Mouse (Mus musculus) kidney, postnatal 0 days (tissue): ENCODE results near the gene Ndufb10. TPM values are rescaled to one million over a fixed set of nuclear protein-coding genes. Genes with fewer than 3 reads are reported as not detected.

Experiments
- ATAC-seq: fragments of 200-750 bp; cut with Nextera tagmentation; replicated peaks from 2 replicates; pipeline ENCODE4 v1.8.0; 2017; ENCODE audit warnings: low read depth, moderate number of reproducible peaks, moderate TSS enrichment, moderate library complexity; ENCODE audit not compliant: low FRiP score
- DNase-seq: peaks from one replicate; pipeline ENCODE4 v3.0.0-alpha.2; 2016; ENCODE audit warnings: low spot score
- H3K27ac ChIP-seq: fragments of 300-500 bp; sonication (generic); 2 replicates; pipeline ENCODE4 v1.5.1; 2014; ENCODE audit warnings: mild to moderate bottlenecking
- H3K27me3 ChIP-seq: fragments of 300-500 bp; sonication (generic); 2 replicates; pipeline ENCODE4 v1.6.1; 2014; ENCODE audit warnings: low read length, mixed read lengths; ENCODE audit not compliant: insufficient read depth
- H3K36me3 ChIP-seq: fragments of 300-500 bp; sonication (generic); 2 replicates; pipeline ENCODE4 v1.6.1; 2014; ENCODE audit warnings: low read length, mixed read lengths; ENCODE audit not compliant: insufficient read depth
- H3K4me1 ChIP-seq: fragments of 300-500 bp; sonication (generic); replicated peaks from 2 replicates; pipeline ENCODE4 v1.6.1; 2014; ENCODE audit warnings: antibody characterized with exemption, low read length, mixed read lengths; ENCODE audit not compliant: insufficient read depth
- H3K4me2 ChIP-seq: fragments of 300-500 bp; sonication (generic); 2 replicates; pipeline ENCODE4 v1.6.1; 2014; ENCODE audit warnings: mild to moderate bottlenecking, low read length, moderate library complexity, mixed read lengths
- H3K4me3 ChIP-seq: fragments of 300-500 bp; sonication (generic); replicated peaks from 2 replicates; pipeline ENCODE4 v1.5.1; 2014; ENCODE audit warnings: low read depth, low read length
- H3K9ac ChIP-seq: fragments of 300-500 bp; sonication (generic); 2 replicates; pipeline ENCODE4 v1.6.1; 2014; ENCODE audit warnings: low read depth, low read length
- H3K9me3 ChIP-seq: fragments of 300-500 bp; sonication (generic); replicated peaks from 2 replicates; pipeline ENCODE4 v1.6.1; 2016; ENCODE audit warnings: low read length, inconsistent platforms, mixed read lengths
- CTCF ChIP-seq: IDR thresholded peaks from 2 replicates; pipeline ENCODE4 v1.5.1; 2016; ENCODE audit warnings: antibody characterized with exemption, low read depth, mild to moderate bottlenecking, moderate library complexity
- WGBS: fragments of 180-500 bp; shearing (Covaris S2); extraction: QIAGEN DNeasy Blood & Tissue Kit; methylation state at CpG from one replicate; pipeline ENCODE4 v1.1.7; 2014; 5-methylcytosine and 5-hydroxymethylcytosine counted together
- polyA plus RNA-seq: library from polyadenylated mRNA; unstranded; fragments of >200 nt; fragmentation: Nextera tagmentation; extraction: Ambion mirVana; gene quantifications from 2 replicates; pipeline ENCODE4 v1.2.1, GENCODE M21; 2015

Gene Ndufb10
- polyA plus RNA-seq, 1 experiment from 2014 or later, result 419 TPM

GRCm38 (mm10) chr17:24729067-24729466 lies 4.8 kb upstream of the Ndufb10 start:
- no peak overlapping the region for H3K4me3 ChIP-seq
- WGBS, result 69% methylated on average over 6 of the region's 6 CpGs
- ATAC-seq (no peak), DNase-seq (no peak)
- H3K27me3 ChIP-seq, result no peaks in the 10 kb centered on the region
- H3K4me1 ChIP-seq, result no peaks in the 10 kb centered on the region
- no peak overlapping the region for H3K27ac ChIP-seq
- H3K9me3 ChIP-seq, result no peaks in the 10 kb centered on the region
- H3K36me3 ChIP-seq, result no peaks in the 10 kb centered on the region
- no peak overlapping the region for H3K4me2 ChIP-seq
- no peak for TF ChIP-seq CTCF
- no peak overlapping the region for H3K9ac ChIP-seq

GRCm38 (mm10) chr17:24728184-24728583 lies 3.9 kb upstream of the Ndufb10 start:
- Histone ChIP-seq H3K9me3 (no peaks in the 10 kb centered on the region), H3K27ac (no peak overlapping the region), H3K27me3 (no peaks in the 10 kb centered on the region), H3K4me2 (no peak overlapping the region), H3K9ac (no peak overlapping the region), H3K4me1 (no peaks in the 10 kb centered on the region), H3K36me3 (no peaks in the 10 kb centered on the region), H3K4me3 (no peak overlapping the region)
- ATAC-seq (no peak), DNase-seq (no peak)
- WGBS, result 66% methylated on average over 17 of the region's 17 CpGs
- no peak for TF ChIP-seq CTCF

DNA sequence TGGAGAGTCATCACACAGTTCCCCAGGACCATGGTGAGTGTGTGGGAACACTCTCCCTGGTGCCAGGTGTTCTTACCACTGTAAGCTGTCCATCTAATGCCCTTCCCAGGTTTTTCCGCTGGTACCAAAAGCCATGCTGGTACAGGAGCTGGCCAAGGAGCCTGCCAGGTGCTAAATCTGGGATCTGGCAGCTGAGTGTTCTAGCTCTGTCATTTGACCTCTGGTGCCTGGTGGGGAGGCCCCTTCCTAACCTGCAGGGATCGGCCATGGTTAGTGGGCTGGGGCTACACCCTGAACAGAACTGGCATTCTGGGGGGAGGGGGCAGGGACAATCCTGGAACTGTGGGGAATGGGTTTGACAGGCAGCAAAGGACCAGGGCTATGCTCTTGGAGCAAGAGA lies 3.3 kb upstream of the Ndufb10 start, which contains the start of gene Rpl3l:
Gene Rpl3l (plus strand): TSS at position 203 of the 400 bp plus-strand sequence.
- ATAC-seq, result no peak
- no peak within 1 kb of the TSS for H3K4me2 ChIP-seq
- H3K4me3 ChIP-seq, result no peak within 1 kb of the TSS
- 49% methylated on average over 2 of the region's 2 CpGs for WGBS
- DNase-seq, result no peak
- no peak within 1 kb of the TSS for H3K27ac ChIP-seq
- H3K9ac ChIP-seq, result no peak within 1 kb of the TSS
- H3K9me3 ChIP-seq, result no peaks in the 10 kb centered on the region
- 0 out of 2 replicates have a peak, but pooled peaks cover under 1% of the 10 kb centered on the region for H3K36me3 ChIP-seq
- no peaks in the 10 kb centered on the region for H3K27me3 ChIP-seq
- H3K4me1 ChIP-seq, result no peaks in the 10 kb centered on the region
- TF ChIP-seq CTCF, result no peak

- Histone ChIP-seq H3K4me3 (no peak overlapping the region), H3K36me3 (peaks cover 15% of the 10 kb centered on the region; the same call in 1 of the 2 replicates), H3K9me3 (no peaks in the 10 kb centered on the region), H3K4me1 (peaks cover 8% of the 10 kb centered on the region), H3K9ac (no peak overlapping the region), H3K27me3 (no peaks in the 10 kb centered on the region), H3K27ac (no peak overlapping the region), H3K4me2 (no peak overlapping the region)
- WGBS, result 84% methylated on average over 3 of the region's 3 CpGs
- TF ChIP-seq CTCF, result 0 out of 2 replicates have a peak, but pooled peaks have one; percentile 25
- no peak for ATAC-seq
- DNase-seq, result no peak
Observed at GRCm38 (mm10) chr17:24725637-24726390, 1.5 kb upstream of the Ndufb10 start.

DNA sequence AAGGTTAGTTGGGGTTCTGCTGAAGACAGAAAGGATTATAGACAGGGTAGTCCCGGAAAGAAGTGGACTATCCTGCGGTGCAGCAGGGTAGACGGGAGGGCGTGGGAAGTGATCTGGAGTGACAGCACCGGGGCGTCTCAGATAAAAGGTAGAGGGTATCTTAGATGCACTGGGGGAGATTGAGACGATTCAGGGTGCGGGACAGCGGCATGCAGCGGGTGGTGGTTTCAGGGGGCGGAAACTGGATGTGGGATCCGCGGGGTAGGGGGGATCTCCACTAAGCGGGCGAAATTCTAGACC lies 447 bp downstream of the Ndufb10 start:
- Histone ChIP-seq H3K4me1 (peaks cover 8% of the 10 kb centered on the region), H3K4me2 (peak overlapping the region; percentile 90), H3K36me3 (peaks cover 15% of the 10 kb centered on the region; the same call in 1 of the 2 replicates), H3K4me3 (peak overlapping the region; percentile 88), H3K9me3 (no peaks in the 10 kb centered on the region), H3K27me3 (no peaks in the 10 kb centered on the region), H3K9ac (peak overlapping the region; percentile 92), H3K27ac (peak overlapping the region; percentile 91)
- TF ChIP-seq CTCF, result no peak
- 1% methylated on average over 15 of the region's 15 CpGs for WGBS
- ATAC-seq, result no peak
- peak; percentile 31 for DNase-seq

DNA sequence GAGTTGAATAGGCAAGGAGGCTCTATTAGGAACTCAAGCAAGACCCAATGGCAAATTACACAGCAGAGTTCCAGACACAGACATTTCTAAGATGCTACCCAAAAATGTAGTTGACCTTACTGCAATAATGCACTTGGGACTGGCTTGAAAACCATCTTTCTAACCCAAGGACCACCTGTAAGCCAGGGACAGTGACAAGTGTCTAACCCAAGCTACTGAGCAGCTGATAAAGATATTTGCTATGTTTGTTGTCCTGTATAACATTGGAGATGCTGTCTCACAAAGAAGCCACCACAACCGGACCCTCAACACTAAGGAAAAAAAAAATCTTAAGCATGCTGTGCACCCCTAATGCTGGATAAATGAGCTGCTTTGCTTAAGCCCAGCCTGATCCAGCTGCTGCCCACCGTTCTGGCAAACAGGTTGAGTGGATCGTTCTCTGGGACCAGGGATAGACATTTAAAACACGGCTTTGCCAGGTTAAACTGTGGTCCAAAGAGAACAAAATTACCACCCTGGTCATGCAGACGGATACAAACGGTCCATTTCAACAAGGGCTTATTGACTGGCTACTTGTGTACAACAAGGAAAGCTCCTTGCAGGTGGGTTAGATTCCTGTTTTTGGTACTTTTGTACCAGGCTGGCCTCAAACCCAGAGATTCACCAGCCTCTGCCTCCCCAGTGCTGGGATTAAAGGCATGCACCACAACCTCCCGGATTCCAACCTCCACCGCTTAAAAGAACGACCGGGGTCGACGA lies 977 bp downstream of the Ndufb10 start:
- ATAC-seq (no peak), DNase-seq (no peak)
- TF ChIP-seq CTCF, result no peak
- Histone ChIP-seq H3K4me1 (peaks cover 8% of the 10 kb centered on the region), H3K36me3 (peaks cover 15% of the 10 kb centered on the region; the same call in 1 of the 2 replicates), H3K27me3 (no peaks in the 10 kb centered on the region), H3K27ac (peak overlapping the region; percentile 91), H3K9ac (peak overlapping the region; percentile 92), H3K4me3 (peak overlapping the region; percentile 88), H3K4me2 (peak overlapping the region; percentile 90), H3K9me3 (no peaks in the 10 kb centered on the region)
- 1% methylated on average over 12 of the region's 12 CpGs for WGBS
